Mouse (Mus musculus) embryo, embryonic 10 days (tissue): ENCODE results near the gene Zfr2.
"Not testable (repeated sequence)": the region's sequence is repeated elsewhere in the genome, so short reads cannot be mapped to it uniquely, and the experiment has no call there.

Experiments
- DNase-seq: peaks from one replicate; pipeline ENCODE4 v3.0.0-alpha.2; 2015; ENCODE audit warnings: low spot score

The Zfr2 gene

GRCm38 (mm10) chr10:81202978-81203720 lies 29.8 kb upstream of the Zfr2 start:
- no peak for DNase-seq

- DNase-seq: no peak
Measured at GRCm38 (mm10) chr10:81204137-81204536, 28.8 kb upstream of the Zfr2 start.

GRCm38 (mm10) chr10:81210154-81210553 lies 22.8 kb upstream of the Zfr2 start:
- no peak for DNase-seq

- DNase-seq: no peak
Measured at GRCm38 (mm10) chr10:81216260-81216659, 16.7 kb upstream of the Zfr2 start.

GRCm38 (mm10) chr10:81216810-81217209 lies 16.1 kb upstream of the Zfr2 start:
- DNase-seq: no peak

- DNase-seq: peak; percentile 49
Measured at GRCm38 (mm10) chr10:81217267-81217666, 15.7 kb upstream of the Zfr2 start.

- DNase-seq: peak; percentile 75
Measured at GRCm38 (mm10) chr10:81217964-81218363, 15.0 kb upstream of the Zfr2 start.

GRCm38 (mm10) chr10:81221402-81222015 lies 11.4 kb upstream of the Zfr2 start:
- no peak for DNase-seq

GRCm38 (mm10) chr10:81223731-81224130 lies 9.2 kb upstream of the Zfr2 start:
- not testable (repeated sequence) for DNase-seq

GRCm38 (mm10) chr10:81229735-81230437 lies 3.1 kb upstream of the Zfr2 start:
- no peak for DNase-seq

GRCm38 (mm10) chr10:81230438-81231332 lies 2.3 kb upstream of the Zfr2 start, which contains the start of gene Atcay:
Gene Atcay (minus strand): TSS chr10:81230833.
- DNase-seq: peak; percentile 71

GRCm38 (mm10) chr10:81231436-81231835 lies 1.5 kb upstream of the Zfr2 start:
- DNase-seq: no peak

GRCm38 (mm10) chr10:81233226-81233585 lies 251 bp downstream of the Zfr2 start:
- DNase-seq: no peak

GRCm38 (mm10) chr10:81234206-81234605 lies 1.3 kb downstream of the Zfr2 start:
- DNase-seq: no peak

GRCm38 (mm10) chr10:81236471-81237268 lies 3.7 kb downstream of the Zfr2 start:
- no peak for DNase-seq

GRCm38 (mm10) chr10:81238618-81239017 lies 5.7 kb downstream of the Zfr2 start:
- DNase-seq: no peak

- DNase-seq: peak; percentile 78
Measured at GRCm38 (mm10) chr10:81240876-81241275, 7.9 kb downstream of the Zfr2 start.

- DNase-seq: no peak
Measured at GRCm38 (mm10) chr10:81242021-81242420, 9.1 kb downstream of the Zfr2 start.

- no peak for DNase-seq
Measured at GRCm38 (mm10) chr10:81244146-81244545, 11.2 kb downstream of the Zfr2 start.

GRCm38 (mm10) chr10:81244595-81244994 lies 11.6 kb downstream of the Zfr2 start:
- DNase-seq: peak; percentile 75

- DNase-seq: no peak
Measured at GRCm38 (mm10) chr10:81245166-81245565, 12.2 kb downstream of the Zfr2 start.
